Mouse (Mus musculus): ENCODE data around the gene Arhgef2.

DNA sequence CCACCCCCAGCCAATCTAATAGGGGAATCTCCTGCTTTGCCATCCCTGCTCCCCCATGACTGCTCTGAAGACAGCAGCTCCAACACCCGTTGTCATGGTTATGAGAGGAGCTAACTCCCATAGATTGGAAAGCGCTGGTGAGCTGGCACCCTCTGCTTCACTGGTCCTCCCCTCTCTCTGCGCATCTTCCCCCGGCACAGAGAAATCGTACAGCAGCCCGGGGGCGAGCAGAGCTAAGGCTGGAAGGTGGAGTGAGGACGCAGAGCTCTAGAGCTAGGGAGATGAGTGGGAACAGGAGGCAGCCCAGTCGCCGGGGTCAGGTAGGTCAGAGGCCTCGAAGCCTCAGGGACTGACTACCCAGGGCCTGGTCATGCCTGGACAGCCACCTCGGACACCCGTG, 23.5 kb downstream of the Arhgef2 start:
- no peak for TF ChIP-seq CTCF (IDR thresholded peaks at IDR 0.05; ENCODE audit: control insufficient read depth, insufficient read depth, low read length)
- TF ChIP-seq POLR2A (IDR thresholded peaks at IDR 0.05; ENCODE audit: borderline replicate concordance, control insufficient read depth, low read depth, low read length) = no peak

Data from bone marrow, adult 2 months (tissue).